Mouse (Mus musculus) lung, adult 18-20 months (tissue): ENCODE measurements at regions not wholly inside any gene's neighbourhood (a gene's known extent, or its start where the extent isn't known, plus 50 kb on each side); places are given as distances from the start of the nearest gene placed in this dataset.

Source experiments
- DNase-seq, 2 experiments: peaks; one replicate each; pipeline ENCODE4 v3.0.0; 2022; ENCODE audit warnings: mixed read lengths in 2 of 2

GRCm38 (mm10) chr1:163650577-163651180, 74.4 kb downstream of the Mettl11b start:
- no peak for DNase-seq

DNA sequence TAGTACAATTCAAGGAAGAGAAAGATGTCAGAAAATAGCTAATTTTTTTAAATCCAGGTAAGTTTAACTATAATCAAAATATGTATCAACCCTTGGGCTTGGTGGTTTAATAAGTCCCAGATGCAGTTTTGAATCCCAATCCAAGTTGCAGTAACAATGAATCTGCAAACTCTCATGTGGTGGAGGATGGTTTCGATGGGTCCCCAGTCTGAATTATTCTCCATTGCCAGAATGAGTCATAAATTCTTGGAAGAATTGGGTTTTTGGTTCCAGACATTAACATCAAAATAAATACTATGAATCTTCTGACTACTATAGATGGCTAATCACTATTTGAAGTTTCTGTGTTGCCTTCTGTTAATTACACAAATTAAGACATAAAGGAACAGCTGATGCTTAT, 82.9 kb downstream of the Mettl11b start:
- no peak for DNase-seq

DNA sequence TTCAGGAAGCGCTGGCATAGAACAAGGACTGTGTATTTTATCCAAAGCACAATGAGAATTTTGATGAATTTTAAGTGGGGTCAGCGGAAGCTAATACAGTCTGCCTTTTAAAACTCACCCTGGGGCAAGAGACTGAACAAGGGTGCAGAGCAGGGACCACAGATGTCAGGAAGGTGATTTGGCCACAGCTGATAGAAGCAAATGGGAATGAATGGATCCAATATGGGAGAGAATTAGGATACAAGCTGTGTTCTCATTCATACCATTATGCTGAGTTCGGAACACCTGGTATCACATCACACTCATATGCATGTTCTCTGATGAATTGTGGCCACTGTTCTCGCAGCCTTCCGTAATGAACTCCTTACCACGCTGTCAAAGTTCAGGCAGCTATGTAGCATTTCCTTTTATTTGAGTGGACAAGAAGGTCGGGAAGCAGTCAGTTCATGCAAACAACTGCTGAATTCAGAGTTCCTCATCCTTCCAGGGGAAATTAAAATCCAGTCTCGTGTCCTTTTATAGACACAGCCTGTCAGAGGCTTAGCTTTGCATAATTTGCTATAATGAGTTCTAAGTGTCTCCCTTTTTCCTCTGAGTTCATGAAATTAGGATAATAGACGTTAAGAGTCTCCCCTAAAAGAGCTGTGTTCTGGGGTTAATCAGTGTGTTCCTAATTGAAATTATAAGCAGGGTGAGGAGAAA, 84.4 kb downstream of the Mettl11b start:
- DNase-seq = no peak

DNA sequence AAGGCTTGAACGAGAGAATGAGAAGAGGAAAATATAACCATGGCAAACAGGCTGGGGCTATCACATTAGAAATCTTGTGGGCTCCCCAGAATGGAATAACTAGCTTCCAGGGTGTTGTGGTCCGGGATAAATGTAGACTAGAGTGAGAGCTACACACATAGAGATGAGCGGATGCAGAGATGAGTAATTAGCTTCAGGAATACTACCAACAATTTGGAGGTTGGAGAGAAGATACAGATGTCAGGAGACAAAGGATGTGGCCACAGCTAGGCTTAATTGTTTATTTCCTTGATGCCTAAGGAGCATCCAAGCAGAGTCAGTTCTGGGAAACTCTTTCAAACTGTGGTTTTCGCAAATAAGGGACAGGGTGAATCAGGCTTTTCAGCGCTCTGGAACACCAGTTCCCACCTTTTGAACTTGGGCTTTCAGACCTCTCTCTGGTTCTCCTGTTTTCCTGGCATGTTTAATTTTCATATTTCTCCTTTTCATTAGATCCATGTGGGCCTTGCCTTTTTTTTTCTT, 94.7 kb downstream of the Mettl11b start:
- DNase-seq = no peak

DNA sequence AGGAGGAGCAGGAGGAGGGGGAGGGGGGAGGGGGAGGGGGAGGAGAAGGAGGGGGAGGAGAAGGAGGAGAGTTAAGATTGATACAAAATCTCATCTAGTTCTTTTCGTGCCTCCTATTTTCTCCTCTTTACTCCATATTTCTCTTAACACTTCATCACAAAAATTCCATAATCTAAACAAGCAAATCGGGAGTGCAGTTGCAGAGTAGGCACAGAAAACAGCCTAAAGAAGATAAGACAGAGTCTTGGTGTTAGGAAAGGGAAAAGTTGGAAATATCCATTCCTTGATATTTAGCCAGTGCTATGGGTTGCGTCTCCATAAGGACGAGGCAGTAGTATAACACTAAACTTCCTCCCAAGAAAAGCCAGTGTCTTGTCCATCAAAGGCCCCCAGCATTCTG, 100.1 kb downstream of the Mettl11b start:
- no peak for DNase-seq

DNA sequence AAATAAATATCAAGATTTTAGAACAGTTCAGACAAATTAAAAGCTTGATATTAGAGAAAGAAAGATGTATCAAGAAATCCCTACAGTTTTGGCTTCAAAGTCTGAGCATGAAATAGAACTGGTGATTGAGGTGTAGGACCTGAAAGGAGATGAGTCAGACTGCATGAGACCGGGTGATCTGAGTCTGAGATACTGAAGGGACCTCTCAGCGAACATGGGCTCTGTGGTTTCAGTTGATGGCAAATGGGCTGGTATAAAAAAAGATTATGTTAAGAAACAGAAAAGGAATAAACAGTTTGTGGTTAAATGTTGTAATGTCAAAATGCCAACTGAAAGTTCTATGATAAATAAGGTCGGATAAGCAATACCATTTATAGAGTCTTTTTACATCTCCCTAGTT, 103.7 kb downstream of the Mettl11b start:
- DNase-seq = no peak

DNA sequence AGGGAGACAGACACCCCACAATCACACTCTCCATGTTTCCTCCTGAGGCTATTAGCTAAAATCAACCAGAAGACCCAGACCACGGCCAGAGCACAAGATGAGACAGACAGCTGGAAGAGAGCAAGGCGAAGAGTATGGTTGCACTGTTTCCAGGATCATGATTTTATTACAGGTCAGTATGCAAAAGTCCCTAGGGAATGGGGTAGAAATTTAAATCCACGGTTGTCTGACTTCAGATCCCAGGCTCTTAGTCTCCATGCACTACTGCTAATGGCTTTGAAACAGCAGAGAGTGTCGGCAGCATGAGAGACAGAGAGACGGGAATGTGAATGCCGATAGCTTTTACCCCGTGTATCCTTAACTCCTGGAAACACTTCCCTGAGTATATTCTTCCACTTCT, 105.2 kb downstream of the Mettl11b start:
- no peak for DNase-seq

DNA sequence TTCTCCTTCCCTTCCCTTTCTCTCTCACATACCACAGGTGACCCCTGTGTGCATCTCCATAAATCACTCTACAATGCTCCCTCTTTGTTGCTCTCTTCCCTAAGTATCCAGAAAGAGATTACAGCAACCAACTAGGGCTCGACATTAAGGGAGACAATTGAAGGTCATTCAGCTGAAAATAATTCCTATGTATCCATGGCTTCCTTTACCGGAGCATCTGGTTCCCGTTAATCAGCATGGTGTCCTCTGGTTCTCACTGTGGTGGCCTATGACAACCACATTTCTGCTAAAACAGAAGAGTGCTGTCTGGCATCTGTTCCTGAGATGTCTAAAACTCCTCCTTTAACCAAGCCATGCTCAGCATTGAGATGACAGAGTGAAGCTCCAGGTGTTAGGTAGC, 106.9 kb downstream of the Mettl11b start:
- no peak for DNase-seq

DNA sequence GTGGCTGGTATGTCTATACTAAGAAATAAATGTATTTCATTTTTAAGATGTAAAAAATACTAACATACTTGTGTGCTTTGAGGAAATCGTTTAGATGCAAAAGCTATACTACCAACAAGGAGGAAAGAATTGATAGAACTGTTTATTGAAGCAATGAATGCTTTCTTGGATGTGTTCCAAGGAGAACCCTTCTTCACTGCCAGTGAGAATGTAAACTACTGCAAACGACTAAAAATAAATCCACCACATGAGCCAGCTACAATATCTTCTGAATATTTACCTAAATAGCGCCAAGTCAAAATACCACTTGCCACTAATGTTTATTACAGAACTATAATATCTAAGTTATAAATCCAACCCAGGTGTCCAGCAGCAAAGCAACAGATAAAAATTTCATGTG, 108.4 kb downstream of the Mettl11b start:
- DNase-seq = no peak

DNA sequence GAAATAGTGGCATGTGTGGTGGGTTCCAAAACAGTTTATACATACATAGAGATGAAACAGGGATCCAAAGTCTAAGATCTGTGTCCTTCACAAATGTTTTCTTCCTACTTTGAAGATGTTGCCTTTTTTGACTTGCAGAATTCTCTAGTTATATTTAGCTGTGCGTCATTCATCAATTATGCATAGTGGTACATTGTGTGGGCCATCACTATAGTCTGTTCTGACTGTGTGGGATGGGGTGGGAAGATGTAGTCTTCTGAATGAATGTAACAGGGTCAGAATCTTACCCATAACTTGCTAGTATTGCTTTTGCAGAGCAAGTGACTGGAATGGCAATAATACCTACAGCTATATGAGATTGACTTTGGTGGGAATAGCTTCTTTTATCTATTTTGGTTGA, 116.6 kb downstream of the Mettl11b start:
- no peak for DNase-seq

DNA sequence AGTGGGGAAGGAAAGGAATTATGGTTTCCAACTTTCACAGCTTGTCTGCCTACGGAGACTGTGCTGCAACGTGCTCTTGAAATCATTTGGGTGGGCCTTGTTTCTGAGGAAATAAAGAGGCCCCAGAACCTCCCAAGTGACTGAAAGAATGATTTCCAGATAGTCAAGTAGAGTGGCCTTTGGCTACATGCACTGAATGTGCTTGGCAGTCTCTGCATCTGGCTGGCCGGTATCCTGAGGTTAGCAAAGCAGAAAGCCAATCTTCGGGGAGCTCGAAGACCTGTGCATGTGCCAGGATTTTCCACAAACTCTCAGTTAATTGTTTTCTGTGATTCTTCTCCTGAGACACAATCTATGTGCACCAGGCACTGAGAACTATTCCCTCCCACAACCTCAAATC, 117.3 kb downstream of the Mettl11b start:
- DNase-seq = peak; percentile 8 to 17

DNA sequence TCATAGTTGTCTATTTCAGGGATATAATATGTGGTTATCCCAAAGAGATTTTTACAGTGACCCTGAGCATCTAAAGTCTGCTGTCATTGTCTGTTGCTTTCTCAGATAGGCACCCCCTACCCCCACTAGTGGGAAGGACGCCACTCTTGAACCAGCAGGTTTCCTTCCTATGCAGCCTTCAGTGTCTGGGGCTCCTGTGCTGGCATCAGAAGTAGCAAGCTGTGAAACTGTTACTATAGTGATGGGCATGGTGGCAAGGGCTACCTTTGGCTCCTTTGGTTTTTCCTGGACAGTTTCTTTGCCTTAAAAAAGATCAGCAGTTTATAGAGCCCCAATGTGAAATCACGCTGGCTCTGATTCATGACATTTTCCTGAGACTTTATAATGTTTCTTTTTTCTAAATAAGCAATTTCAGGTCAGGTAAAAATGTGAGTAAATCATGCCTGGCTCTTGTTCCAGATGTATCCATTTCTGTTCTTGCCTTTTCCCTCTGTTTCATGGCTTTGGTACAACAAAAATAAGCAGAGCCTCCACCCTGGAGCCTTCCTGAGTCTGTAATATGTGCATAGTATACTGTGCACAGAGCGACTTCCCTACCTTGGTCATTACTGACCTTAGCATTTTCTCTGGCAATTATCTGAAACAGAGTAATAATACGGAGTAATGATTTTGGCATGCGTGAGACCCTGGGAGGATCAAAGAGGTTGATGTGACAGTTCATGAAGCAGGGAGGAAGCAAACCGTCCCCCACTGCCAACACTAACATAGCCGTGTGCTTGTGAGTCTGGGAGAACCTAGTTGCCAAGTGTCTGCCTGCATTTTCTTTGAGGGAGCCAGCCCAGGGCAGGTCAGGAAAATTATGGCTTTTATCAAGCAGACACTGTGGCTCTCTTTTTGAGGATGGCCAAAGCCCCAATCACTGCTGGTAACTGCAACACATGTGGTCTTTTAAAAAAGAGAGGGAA, 124.8 kb downstream of the Mettl11b start:
- no peak for DNase-seq

GRCm38 (mm10) chr1:163576411-163576810, 148.6 kb downstream of the Mettl11b start:
- no peak for DNase-seq

GRCm38 (mm10) chr1:163575593-163575992, 149.4 kb downstream of the Mettl11b start:
- DNase-seq = no peak

DNA sequence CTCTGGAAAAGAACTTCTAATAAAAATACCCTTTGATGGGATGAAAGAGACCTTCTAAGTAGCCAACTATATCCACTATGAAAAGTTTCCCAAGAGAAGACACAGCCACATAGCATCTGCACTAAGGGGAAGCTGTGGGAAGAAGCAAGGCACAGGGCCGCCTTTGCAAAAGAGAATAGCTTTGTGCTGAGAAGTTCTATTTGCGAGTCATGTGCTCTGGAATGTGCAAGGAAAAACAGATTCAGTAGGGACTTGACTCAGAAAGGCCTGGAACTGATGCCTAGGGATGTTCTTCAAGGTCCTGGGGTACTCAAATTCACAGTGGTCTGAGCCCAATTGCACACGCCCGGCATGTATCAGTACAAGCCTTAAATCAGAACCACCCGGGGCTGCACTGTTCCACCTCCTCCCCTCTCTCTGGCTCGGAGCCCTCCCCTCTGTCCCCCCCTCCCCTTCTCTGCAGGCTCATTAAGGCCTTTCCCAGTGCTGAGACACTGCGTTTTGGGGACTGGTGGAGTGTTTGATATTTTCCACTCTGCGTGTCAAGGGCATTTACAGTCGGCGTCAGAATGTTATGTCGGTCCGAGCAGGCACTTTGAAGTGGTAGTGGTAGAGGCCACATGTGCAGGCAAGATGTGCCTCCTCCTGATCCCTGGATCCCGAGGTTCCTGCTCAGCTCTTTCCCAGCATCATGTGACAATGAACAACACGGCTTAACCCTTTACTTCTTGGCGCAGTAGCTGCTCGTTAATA, 150.4 kb downstream of the Mettl11b start:
- DNase-seq = no peak

DNA sequence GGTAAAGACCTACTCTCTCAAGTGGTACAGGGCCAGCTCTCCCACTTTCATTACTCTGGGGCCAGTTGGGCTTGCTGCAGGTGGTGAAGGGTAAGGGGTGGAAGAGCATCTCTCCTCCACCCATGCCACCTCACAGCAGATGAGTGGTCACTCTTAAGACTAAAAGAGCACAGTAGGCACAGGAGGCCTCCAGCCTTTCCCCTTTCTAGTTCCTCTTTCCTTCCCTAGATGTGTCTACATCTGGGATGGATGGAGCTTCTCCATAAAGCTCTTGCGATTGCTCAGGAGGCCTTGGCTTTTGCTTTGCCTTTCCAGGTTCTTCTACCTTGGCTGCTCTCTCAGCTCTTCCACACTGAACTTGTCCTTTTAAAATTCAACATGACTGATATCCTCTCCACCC, 151.5 kb downstream of the Mettl11b start:
- no peak for DNase-seq

DNA sequence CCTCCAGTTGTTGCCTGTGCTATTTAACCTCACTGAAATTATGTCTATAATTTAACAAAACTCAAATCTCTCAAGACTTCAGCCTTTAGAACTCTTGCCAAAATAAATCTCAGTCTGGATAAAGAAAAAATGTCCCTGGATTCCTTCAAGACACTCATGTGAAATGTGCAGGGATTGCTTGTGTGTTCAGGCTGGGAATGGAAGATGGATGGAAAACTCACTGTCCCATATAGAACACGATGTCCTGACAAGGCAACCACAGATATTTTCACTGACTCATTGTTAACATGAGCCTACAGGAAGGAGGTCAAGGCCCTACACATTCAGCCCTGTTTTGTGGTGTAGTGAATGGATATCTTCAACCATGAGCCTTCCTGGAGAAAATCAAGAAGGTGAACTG, 160.3 kb upstream of the Gorab start:
- no peak for DNase-seq

GRCm38 (mm10) chr1:163563064-163563463, 159.6 kb upstream of the Gorab start:
- no peak for DNase-seq

DNA sequence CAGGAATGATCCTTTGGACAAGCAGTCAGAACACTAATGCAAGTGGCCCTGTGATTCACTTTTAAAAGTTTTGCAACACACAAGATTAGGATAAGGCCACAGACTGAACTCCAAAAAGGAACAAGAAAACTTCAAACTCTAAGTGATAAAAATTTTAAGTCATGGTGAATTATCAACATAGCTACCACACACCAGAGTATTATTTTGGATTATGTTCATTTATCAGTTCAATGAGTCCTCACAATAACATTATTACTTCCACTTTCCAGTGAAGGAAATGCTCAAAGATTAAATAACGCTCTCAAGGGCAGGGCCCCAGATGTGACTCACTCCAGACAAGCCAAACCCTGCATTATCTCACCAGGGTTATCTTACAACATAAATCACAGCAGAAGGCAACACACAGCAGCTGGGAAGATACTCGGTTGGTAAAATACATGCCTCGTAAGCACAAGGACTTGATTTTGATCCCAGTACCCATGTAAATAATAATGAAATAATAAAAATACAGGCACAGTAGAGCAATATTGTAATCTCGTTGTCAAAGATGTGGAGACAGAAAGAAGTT, 158.8 kb upstream of the Gorab start:
- no peak for DNase-seq

- DNase-seq = no peak
Observed at GRCm38 (mm10) chr1:163561016-163561415, 157.5 kb upstream of the Gorab start.

DNA sequence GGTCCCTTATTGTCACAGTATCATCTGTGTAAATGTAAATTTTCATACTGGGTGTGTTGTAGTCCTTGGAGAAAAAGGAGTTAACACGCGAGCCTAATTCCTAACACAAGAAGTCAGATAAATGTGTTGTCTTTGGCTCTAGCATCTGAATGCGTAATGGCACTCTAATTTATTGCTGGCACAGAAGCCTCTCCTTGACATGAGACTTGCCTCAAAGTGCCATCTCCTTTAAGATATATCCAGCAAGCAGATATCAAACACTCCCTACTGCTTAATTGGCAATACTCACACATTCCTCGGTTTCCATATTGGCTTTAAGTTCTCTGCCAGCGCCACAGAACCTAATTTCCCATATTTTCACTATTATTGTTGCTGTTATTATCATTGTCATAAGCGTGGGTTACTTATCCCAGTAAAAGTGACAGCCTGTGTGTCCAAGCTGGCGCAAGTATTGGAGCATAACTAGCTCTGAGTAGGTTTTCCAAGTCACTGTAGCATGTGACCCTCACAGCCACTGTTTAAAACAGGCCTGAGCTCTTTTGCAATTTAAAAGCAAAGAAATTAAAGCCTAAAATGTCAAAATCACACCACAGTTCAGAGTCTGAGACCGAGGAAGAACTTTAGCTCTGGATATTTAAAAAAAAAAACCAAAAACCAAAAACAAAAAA, 156.9 kb upstream of the Gorab start:
- no peak for DNase-seq

DNA sequence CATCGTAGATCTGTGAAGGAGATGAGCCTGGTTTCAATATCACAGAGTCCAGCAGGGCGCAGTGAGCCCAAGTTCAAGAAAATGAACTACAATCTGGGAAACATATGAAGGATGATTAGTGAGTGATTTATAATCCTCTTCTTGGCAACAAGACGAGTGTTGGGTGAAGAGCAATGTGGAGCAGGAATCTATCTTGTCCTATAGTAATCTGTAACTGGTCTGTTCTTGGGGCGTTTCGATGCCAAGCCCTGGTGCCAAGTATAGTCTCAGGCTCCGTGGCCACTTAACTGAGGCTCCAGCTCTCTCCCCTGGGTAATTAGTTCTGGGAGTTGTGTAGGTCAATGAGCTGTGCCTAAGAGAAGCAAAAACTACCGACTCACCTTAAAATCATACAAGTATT, 154.4 kb upstream of the Gorab start:
- DNase-seq = no peak
